16 mouse cellular contexts compared by ENCODE assay signal in the genomic region with DNA sequence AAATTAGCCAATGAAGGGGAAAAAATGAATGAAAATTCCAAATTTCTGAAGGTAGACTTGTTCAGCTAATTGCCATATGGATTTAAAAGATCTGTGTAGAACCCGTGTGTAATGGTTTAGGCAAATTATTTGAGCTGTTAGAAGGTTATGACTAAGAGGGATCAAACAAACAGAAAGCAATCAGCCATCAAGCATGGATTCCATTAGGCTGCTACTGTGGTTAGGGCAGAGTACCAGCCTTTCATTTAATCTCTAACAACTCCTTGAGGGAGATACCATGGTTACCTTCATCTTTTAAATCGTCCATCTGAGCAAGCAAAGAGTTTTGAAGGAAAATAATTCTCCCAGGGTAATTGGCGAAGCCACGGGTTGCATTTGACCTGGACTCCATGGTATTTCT.
DNase-seq lines count a peak whose midpoint lies in the region; ATAC-seq and TF ChIP-seq lines count a peak whose summit lies in the region.
"Had no signal": no experiment of that assay in that cellular context is flagged by ENCODE, and none has a peak within 500 bp of the region (broad histone marks: within the 10 kb centered on the region; RNA-seq: fewer than 3 reads in every experiment).

No protein-coding gene starts in this region.

- no peaks in the 10 kb centered on the region for H3K4me1 ChIP-seq in hindbrain, embryonic 11.5 days (replicated peaks; ENCODE audit: control insufficient read depth, insufficient read depth, low read length)
- H3K4me1 ChIP-seq in hindbrain, embryonic 12.5 days, result peaks cover 5% of the 10 kb centered on the region; the same call in 1 of the 2 replicates
- H3K4me1 ChIP-seq in hindbrain, embryonic 14.5 days (replicated peaks; ENCODE audit: control insufficient read depth, insufficient read depth, low read length), result peaks cover 7% of the 10 kb centered on the region; the same call in 1 of the 2 replicates
- H3K4me1 ChIP-seq in midbrain, embryonic 15.5 days, result peaks cover 7% of the 10 kb centered on the region; the same call in 1 of the 2 replicates
- no peaks in the 10 kb centered on the region for H3K4me1 ChIP-seq in embryonic facial prominence, embryonic 10.5 days
- H3K4me1 ChIP-seq: liver, embryonic 12.5 days had no signal

- no peak for DNase-seq in hindbrain, embryonic 11.5 days (ENCODE audit: low spot score)
- peak; percentile 48 for DNase-seq in brain, embryonic 14.5 days (ENCODE audit: low read depth)
- DNase-seq in hindbrain, embryonic 14.5 days (ENCODE audit: low spot score), result no peak
- DNase-seq in heart, adult 9 months (ENCODE audit: low spot score in 2 of 2), result no peak
- no peak for DNase-seq in embryonic facial prominence, embryonic 10.5 days (ENCODE audit: low spot score)
- DNase-seq: cerebellum, adult 8-10 months; gastrocnemius, postnatal 14 days; heart, adult 2 months; lung, adult 2 months; thymus, postnatal 14 days had no signal

- H3K9me3 ChIP-seq in hindbrain, embryonic 11.5 days (ENCODE audit: control insufficient read depth, low read length), result no peaks in the 10 kb centered on the region
- H3K9me3 ChIP-seq in hindbrain, embryonic 12.5 days (replicated peaks), result no peaks in the 10 kb centered on the region
- no peaks in the 10 kb centered on the region for H3K9me3 ChIP-seq in hindbrain, embryonic 14.5 days (ENCODE audit: control insufficient read depth, low read length)
- H3K9me3 ChIP-seq in midbrain, embryonic 15.5 days, result no peaks in the 10 kb centered on the region
- H3K9me3 ChIP-seq in embryonic facial prominence, embryonic 10.5 days, result no peaks in the 10 kb centered on the region

- no peaks in the 10 kb centered on the region for H3K27me3 ChIP-seq in hindbrain, embryonic 11.5 days (ENCODE audit: control insufficient read depth, insufficient read depth, low read length)
- no peaks in the 10 kb centered on the region for H3K27me3 ChIP-seq in hindbrain, embryonic 12.5 days
- no peaks in the 10 kb centered on the region for H3K27me3 ChIP-seq in hindbrain, embryonic 14.5 days (ENCODE audit: control insufficient read depth, insufficient read depth, low read length)
- H3K27me3 ChIP-seq in midbrain, embryonic 15.5 days (replicated peaks), result no peaks in the 10 kb centered on the region
- H3K27me3 ChIP-seq in embryonic facial prominence, embryonic 10.5 days (replicated peaks; ENCODE audit: low read depth, poor library complexity, severe bottlenecking), result no peaks in the 10 kb centered on the region
- H3K27me3 ChIP-seq: liver, embryonic 12.5 days had no signal

- no peak for TF ChIP-seq POLR2A in brain, embryonic 14.5 days (IDR thresholded peaks at IDR 0.05; ENCODE audit: borderline replicate concordance, extremely low read depth, insufficient read depth, insufficient read length, poor library complexity, severe bottlenecking)

- H3K4me3 ChIP-seq in hindbrain, embryonic 11.5 days (ENCODE audit: low read depth, low read length), result no peak overlapping the region
- no peak overlapping the region for H3K4me3 ChIP-seq in hindbrain, embryonic 12.5 days
- no peak overlapping the region for H3K4me3 ChIP-seq in hindbrain, embryonic 14.5 days (replicated peaks; ENCODE audit: low read length)
- H3K4me3 ChIP-seq in midbrain, embryonic 15.5 days, result no peak overlapping the region
- H3K4me3 ChIP-seq in embryonic facial prominence, embryonic 10.5 days, result no peak overlapping the region
- H3K4me3 ChIP-seq: heart, adult 2 months; liver, embryonic 12.5 days had no signal

- H3K4me2 ChIP-seq in hindbrain, embryonic 11.5 days (replicated peaks; ENCODE audit: low read depth, low read length), result no peak overlapping the region
- no peak overlapping the region for H3K4me2 ChIP-seq in hindbrain, embryonic 12.5 days (replicated peaks)
- H3K4me2 ChIP-seq in hindbrain, embryonic 14.5 days (replicated peaks), result no peak overlapping the region
- H3K4me2 ChIP-seq in midbrain, embryonic 15.5 days, result 0 out of 2 replicates have a peak overlapping the region, but pooled peaks have one; percentile 11
- H3K4me2 ChIP-seq: liver, embryonic 12.5 days had no signal

- TF ChIP-seq CTCF in brain, embryonic 14.5 days (IDR thresholded peaks at IDR 0.05; ENCODE audit: borderline replicate concordance, extremely low read depth, insufficient read depth, insufficient read length), result no peak

- H3K27ac ChIP-seq in hindbrain, embryonic 11.5 days (ENCODE audit: low read depth, low read length), result no peak overlapping the region
- H3K27ac ChIP-seq in hindbrain, embryonic 12.5 days, result no peak overlapping the region
- H3K27ac ChIP-seq in hindbrain, embryonic 14.5 days, result 0 out of 2 replicates have a peak overlapping the region, but pooled peaks have one; percentile 26
- H3K27ac ChIP-seq in midbrain, embryonic 15.5 days, result peak overlapping the region; percentile 42; the same call in 1 of the 2 replicates
- no peak overlapping the region for H3K27ac ChIP-seq in embryonic facial prominence, embryonic 10.5 days (replicated peaks)
- H3K27ac ChIP-seq: heart, adult 2 months; liver, embryonic 12.5 days had no signal

- no peaks in the 10 kb centered on the region for H3K36me3 ChIP-seq in hindbrain, embryonic 11.5 days (ENCODE audit: control insufficient read depth, insufficient read depth, low read length)
- no peaks in the 10 kb centered on the region for H3K36me3 ChIP-seq in hindbrain, embryonic 12.5 days
- H3K36me3 ChIP-seq in hindbrain, embryonic 14.5 days (replicated peaks; ENCODE audit: control insufficient read depth, insufficient read depth), result no peaks in the 10 kb centered on the region
- H3K36me3 ChIP-seq in midbrain, embryonic 15.5 days (replicated peaks), result no peaks in the 10 kb centered on the region
- H3K36me3 ChIP-seq in embryonic facial prominence, embryonic 10.5 days (replicated peaks), result no peaks in the 10 kb centered on the region
- H3K36me3 ChIP-seq: liver, embryonic 12.5 days had no signal

- ATAC-seq in hindbrain, embryonic 11.5 days (ENCODE audit: low FRiP score), result 0 out of 2 replicates have a peak, but pooled peaks have one; percentile 4
- ATAC-seq in hindbrain, embryonic 12.5 days (ENCODE audit: low FRiP score), result no peak
- ATAC-seq in hindbrain, embryonic 14.5 days (ENCODE audit: low FRiP score), result no peak
- ATAC-seq in midbrain, embryonic 15.5 days (replicated peaks), result peak; percentile 88
- no peak for ATAC-seq in activated CD4-positive, CD25-positive, alpha-beta regulatory T cell, adult 4 months
- ATAC-seq: CD4-positive, CD25-positive, alpha-beta regulatory T cell, adult 4 months; inflammation-experienced regulatory T-cells, adult 6 months; liver, embryonic 12.5 days had no signal

- WGBS in hindbrain, embryonic 11.5 days, result 83% methylated on average over 4 of the region's 4 CpGs
- WGBS in hindbrain, embryonic 12.5 days, result 73% methylated on average over 4 of the region's 4 CpGs
- WGBS in hindbrain, embryonic 14.5 days, result 66% methylated on average over 4 of the region's 4 CpGs
- 51% methylated on average over 4 of the region's 4 CpGs for WGBS in midbrain, embryonic 15.5 days
- 79% methylated on average over 4 of the region's 4 CpGs for WGBS in embryonic facial prominence, embryonic 10.5 days

- H3K9ac ChIP-seq in hindbrain, embryonic 11.5 days (ENCODE audit: low read depth, low read length), result no peak overlapping the region
- H3K9ac ChIP-seq in hindbrain, embryonic 12.5 days, result no peak overlapping the region
- H3K9ac ChIP-seq in hindbrain, embryonic 14.5 days, result no peak overlapping the region
- H3K9ac ChIP-seq in midbrain, embryonic 15.5 days, result no peak overlapping the region
- H3K9ac ChIP-seq: liver, embryonic 12.5 days had no signal

Comparison
In these comparisons a context has a peak if more than half of its experiments do, and no peak if none do; other contexts are left out.
1. ATAC-seq: peak in hindbrain, embryonic 11.5 days (single experiment) and midbrain, embryonic 15.5 days (single experiment); none in hindbrain, embryonic 12.5 days (single experiment), hindbrain, embryonic 14.5 days (single experiment) and activated CD4-positive, CD25-positive, alpha-beta regulatory T cell, adult 4 months (single experiment).
2. H3K27ac ChIP-seq: peak in hindbrain, embryonic 14.5 days (single experiment) and midbrain, embryonic 15.5 days (single experiment); none in hindbrain, embryonic 11.5 days (single experiment), hindbrain, embryonic 12.5 days (single experiment) and embryonic facial prominence, embryonic 10.5 days (single experiment).